Mouse (Mus musculus) erythroblast, embryonic 14.5 days (primary cell): Measurements from ENCODE around the gene Slc35b4. TPM values are rescaled to one million over a fixed set of nuclear protein-coding genes. Genes with fewer than 3 reads are reported as not detected.

Source experiments
- H3K27me3 ChIP-seq: 2 replicates; pipeline ENCODE4 v1.6.1; 2012; ENCODE audit warnings: inconsistent platforms; ENCODE audit not compliant: control insufficient read depth
- H3K36me3 ChIP-seq: 2 replicates; pipeline ENCODE4 v1.6.1; 2012; ENCODE audit warnings: mild to moderate bottlenecking, inconsistent platforms; ENCODE audit not compliant: control insufficient read depth
- H3K4me1 ChIP-seq: 2 replicates; pipeline ENCODE4 v1.6.1; 2012; ENCODE audit warnings: inconsistent platforms; ENCODE audit not compliant: control insufficient read depth
- H3K4me3 ChIP-seq: replicated peaks from 2 replicates; pipeline ENCODE3; 2012; ENCODE audit warnings: moderate library complexity, mild to moderate bottlenecking, inconsistent platforms
- H3K9me3 ChIP-seq: 2 replicates; pipeline ENCODE4 v1.6.1; 2012; ENCODE audit warnings: low read length, inconsistent platforms, mixed read lengths; ENCODE audit not compliant: control insufficient read depth
- GATA1 ChIP-seq: IDR thresholded peaks from 2 replicates; pipeline ENCODE4 v1.6.1; 2012; ENCODE audit warnings: low read length, inconsistent platforms, mixed read lengths
- TAL1 ChIP-seq: IDR thresholded peaks from 3 replicates; pipeline ENCODE4 v1.6.1; 2012; ENCODE audit warnings: low read length, inconsistent platforms, mixed read lengths
- polyA plus RNA-seq: library from polyadenylated mRNA; stranded (reverse); fragments of >175 nt; gene quantifications from 2 replicates; pipeline ENCODE4 v1.2.3, GENCODE M21; 2012

Gene Slc35b4
- polyA plus RNA-seq, 1 experiment: 0.08 TPM

GRCm38 (mm10) chr6:34189494-34189893 lies 12.6 kb upstream of the Slc35b4 start:
- H3K4me1 ChIP-seq: no peaks in the 10 kb centered on the region
- no peak overlapping the region for H3K4me3 ChIP-seq
- no peaks in the 10 kb centered on the region for H3K36me3 ChIP-seq
- no peaks in the 10 kb centered on the region for H3K27me3 ChIP-seq
- no peaks in the 10 kb centered on the region for H3K9me3 ChIP-seq
- TF ChIP-seq TAL1: no peak
- TF ChIP-seq GATA1: no peak

DNA sequence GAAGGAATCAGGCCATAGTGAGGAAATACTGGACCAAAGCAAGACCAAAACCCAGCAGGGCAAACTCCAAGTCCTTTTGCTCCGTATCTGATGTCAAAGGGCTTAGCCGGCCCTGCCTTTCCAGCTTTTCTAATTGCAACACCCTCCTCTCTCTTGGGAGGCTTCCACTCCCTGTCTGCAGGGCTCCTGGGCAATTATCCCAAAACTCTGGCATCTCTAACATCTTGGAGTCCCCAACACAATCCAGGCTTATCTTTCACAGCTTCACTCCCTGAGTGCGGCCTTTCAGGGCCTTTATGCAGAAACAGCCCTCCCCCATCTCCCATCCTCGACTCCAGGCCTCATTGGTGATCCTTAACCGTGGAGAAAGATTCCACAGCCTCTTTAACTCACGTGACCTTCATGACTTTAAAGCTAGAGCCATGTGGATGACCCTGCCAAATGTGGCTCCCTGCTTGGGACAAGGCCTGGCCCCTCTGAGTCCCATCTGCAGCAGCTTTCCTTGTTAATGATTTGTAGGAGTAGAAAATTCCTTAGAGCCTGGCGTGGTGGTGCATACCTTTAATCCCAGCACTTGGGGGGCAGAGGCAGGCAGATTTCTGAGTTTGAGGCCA lies 11.2 kb upstream of the Slc35b4 start:
- Histone ChIP-seq H3K4me1 (no peaks in the 10 kb centered on the region), H3K27me3 (no peaks in the 10 kb centered on the region), H3K36me3 (no peaks in the 10 kb centered on the region), H3K4me3 (no peak overlapping the region), H3K9me3 (no peaks in the 10 kb centered on the region)
- TF ChIP-seq GATA1: no peak
- no peak for TF ChIP-seq TAL1

- Histone ChIP-seq H3K4me3 (no peak overlapping the region), H3K9me3 (no peaks in the 10 kb centered on the region), H3K4me1 (no peaks in the 10 kb centered on the region), H3K36me3 (no peaks in the 10 kb centered on the region), H3K27me3 (no peaks in the 10 kb centered on the region)
- TF ChIP-seq GATA1: no peak
- no peak for TF ChIP-seq TAL1
Measured at GRCm38 (mm10) chr6:34187273-34187863, 10.5 kb upstream of the Slc35b4 start.

DNA sequence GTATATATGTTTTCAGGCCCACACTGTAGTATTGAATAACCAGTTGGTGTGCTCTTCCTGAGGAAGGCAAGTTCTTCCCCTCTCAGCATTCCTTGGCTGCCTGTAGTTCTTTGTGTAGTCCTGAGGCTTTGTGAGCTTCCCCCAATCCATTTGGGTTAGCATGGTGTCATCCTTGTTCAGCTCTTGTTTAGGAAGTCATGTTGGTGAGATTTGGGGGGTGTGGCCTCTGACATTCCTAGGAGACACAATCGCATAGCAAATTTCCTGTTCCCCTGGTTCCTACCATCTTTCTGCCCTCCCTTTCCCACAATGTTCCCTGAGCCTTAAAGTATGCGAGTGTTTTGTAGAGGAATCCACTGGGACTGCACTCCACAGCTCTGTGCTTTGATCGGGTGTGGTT lies 6.4 kb upstream of the Slc35b4 start:
- Histone ChIP-seq H3K36me3 (no peaks in the 10 kb centered on the region), H3K4me1 (peaks cover 1% of the 10 kb centered on the region; the same call in 1 of the 2 replicates), H3K27me3 (no peaks in the 10 kb centered on the region), H3K9me3 (no peaks in the 10 kb centered on the region), H3K4me3 (no peak overlapping the region)
- no peak for TF ChIP-seq TAL1
- TF ChIP-seq GATA1: no peak

DNA sequence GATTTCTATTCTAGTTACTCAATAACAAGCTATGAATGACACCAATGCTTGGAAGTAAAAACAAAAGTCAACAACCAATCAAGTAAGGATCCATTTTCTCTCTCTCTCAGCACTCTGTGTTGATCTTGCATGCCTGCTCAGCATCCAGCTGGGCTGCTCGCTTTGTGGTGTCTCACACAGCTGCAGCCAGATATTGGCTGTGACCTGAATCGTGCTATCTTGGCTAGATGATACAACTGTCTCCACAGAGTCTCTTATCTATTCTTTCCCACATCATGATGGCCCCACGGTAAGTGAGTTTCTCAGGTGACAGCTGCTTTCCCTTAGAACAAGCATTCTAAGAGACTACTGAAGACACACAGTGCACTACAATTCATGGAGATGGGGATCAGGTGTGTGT lies 5.0 kb upstream of the Slc35b4 start:
- no peaks in the 10 kb centered on the region for H3K9me3 ChIP-seq
- H3K4me3 ChIP-seq: no peak overlapping the region
- no peaks in the 10 kb centered on the region for H3K36me3 ChIP-seq
- peaks cover 5% of the 10 kb centered on the region for H3K4me1 ChIP-seq
- TF ChIP-seq GATA1 (no peak), TAL1 (no peak)
- no peaks in the 10 kb centered on the region for H3K27me3 ChIP-seq

DNA sequence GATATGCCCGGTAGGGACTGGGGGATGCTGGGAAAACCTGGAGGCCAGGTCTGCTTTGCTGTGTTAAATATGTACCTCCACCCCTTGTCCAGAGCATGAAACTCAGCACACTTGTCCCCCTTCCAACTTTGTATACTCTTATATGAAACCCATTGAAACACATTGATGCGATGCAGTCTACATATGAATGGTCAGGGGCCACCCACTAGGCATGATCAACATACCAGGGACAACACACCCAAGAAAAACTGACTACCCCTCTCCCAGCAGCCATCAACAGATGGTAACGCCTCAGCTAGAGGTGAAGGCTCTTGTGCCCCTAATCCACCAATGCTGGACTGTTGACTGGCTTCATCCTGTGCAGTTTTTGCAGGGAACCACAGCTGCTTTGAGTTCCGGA lies 3.0 kb upstream of the Slc35b4 start:
- no peaks in the 10 kb centered on the region for H3K9me3 ChIP-seq
- peaks cover 23% of the 10 kb centered on the region for H3K4me1 ChIP-seq
- no peaks in the 10 kb centered on the region for H3K27me3 ChIP-seq
- TF ChIP-seq GATA1: no peak
- no peak for TF ChIP-seq TAL1
- H3K36me3 ChIP-seq: no peaks in the 10 kb centered on the region
- H3K4me3 ChIP-seq: no peak overlapping the region

DNA sequence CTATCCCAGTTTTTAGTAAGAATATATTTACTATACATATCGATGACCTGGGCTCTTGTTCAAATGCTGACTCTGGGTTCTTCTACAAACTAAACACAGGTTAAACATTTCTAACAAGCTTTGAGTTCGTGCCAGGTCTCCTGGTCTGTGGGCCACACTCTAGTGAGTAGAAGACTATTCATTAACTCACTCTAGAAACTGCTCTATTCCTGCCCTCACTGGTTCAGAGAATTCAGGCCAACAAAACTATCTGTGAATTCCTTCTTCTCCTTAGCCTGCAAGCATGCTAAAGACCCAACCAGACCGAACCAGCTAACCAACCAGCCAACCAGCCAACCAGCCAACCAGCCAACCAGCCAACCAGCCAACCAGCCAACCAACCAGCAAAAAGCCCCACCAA lies 2.1 kb upstream of the Slc35b4 start:
- Histone ChIP-seq H3K9me3 (no peaks in the 10 kb centered on the region), H3K4me1 (peaks cover 25% of the 10 kb centered on the region), H3K27me3 (no peaks in the 10 kb centered on the region), H3K36me3 (no peaks in the 10 kb centered on the region), H3K4me3 (no peak overlapping the region)
- TF ChIP-seq GATA1: no peak
- no peak for TF ChIP-seq TAL1

DNA sequence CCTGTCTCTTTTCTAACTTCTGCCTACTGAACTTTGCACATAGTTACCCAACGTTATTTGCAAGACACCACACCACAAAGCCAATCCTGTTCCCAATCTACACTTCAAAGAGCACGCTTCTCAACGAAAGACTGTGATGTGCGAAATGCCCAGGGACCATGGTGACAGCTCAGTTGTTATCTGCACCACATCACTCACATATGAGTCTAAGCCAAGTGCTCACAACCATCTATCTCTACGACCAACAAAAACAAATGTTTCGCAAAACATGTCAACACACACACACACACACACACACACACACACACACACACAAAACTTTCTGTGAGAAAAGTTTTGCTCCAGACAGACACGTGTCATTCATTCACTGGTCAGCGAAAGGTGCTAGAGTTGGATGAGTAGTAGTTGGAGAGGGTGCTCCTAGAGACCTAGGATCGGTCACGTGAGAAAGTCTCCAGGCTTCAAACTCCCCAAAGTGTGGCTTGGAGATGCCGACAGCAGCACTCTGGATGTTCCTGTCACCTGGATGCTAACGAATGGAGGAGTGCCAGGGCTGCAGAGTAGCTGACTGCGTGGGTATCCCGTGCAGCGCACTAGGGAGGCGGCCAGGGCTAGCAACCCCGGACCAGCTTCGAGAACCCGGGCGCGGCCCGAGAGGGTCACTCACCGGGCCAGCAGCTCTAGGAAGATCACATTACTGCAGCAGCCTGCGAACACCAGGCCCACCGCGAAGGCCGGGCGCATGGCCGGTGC lies 624 bp downstream of the Slc35b4 start:
- no peaks in the 10 kb centered on the region for H3K27me3 ChIP-seq
- H3K36me3 ChIP-seq: peaks cover 13% of the 10 kb centered on the region
- H3K4me1 ChIP-seq: peaks cover 24% of the 10 kb centered on the region
- peak overlapping the region; percentile 84 for H3K4me3 ChIP-seq
- TF ChIP-seq TAL1 (no peak), GATA1 (peak; percentile 27; the same call in 1 of the 2 replicates)
- no peaks in the 10 kb centered on the region for H3K9me3 ChIP-seq

DNA sequence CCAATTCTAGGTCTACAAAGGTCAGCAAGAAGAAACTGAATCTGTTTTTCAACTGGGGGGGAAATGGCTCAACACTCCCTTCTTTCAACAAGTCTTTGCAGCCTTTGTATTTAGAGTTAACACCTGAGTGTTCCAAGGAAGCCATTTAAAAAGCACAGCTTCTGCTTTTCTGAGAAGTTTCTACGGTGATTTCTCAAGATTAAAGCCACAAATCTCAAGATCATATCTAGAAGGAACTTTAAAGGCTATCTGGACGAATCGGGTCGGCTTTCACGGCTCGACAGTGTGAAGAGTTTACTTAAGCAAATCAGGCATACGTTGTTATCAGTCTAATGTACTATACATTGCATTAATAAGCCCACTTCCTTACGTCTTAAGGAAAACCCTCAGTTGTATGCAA lies 2.2 kb downstream of the Slc35b4 start:
- TF ChIP-seq TAL1 (no peak), GATA1 (no peak)
- Histone ChIP-seq H3K27me3 (no peaks in the 10 kb centered on the region), H3K36me3 (peaks cover 22% of the 10 kb centered on the region), H3K9me3 (no peaks in the 10 kb centered on the region), H3K4me3 (no peak overlapping the region), H3K4me1 (peaks cover 24% of the 10 kb centered on the region)
